Mouse (Mus musculus) stomach, postnatal 0 days (tissue): ENCODE results near the gene Qprt.

Experiments
- CTCF ChIP-seq: IDR thresholded peaks from 2 replicates; pipeline ENCODE4 v1.5.1; 2016; ENCODE audit warnings: antibody characterized with exemption, low read depth, mild to moderate bottlenecking, moderate library complexity
- EP300 ChIP-seq: optimal IDR thresholded peaks from 2 replicates; pipeline ENCODE3; 2016; ENCODE audit warnings: antibody characterized with exemption

DNA sequence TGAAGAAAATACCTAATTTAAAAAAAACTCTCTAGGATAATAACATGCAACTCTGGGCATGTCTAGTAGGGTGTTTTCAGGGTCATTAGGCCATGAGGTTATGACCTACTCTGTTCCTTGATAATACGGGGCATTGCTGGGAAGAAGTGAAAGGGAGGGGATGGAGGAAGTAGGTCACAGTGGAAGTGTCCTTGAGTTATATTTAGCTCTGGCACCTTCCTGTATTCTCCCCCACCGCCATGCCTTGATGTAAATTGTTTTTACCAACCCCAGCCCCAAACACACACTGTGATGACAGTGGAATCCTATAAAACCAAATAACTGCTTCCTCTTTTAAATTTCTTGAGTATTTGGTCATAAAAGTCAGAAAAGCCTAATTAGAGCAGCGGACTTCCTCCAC, 42.0 kb downstream of the Qprt start:
- TF ChIP-seq CTCF (no peak), EP300 (no peak)
